Mouse (Mus musculus): ENCODE measurements around the gene C1ql1. TPM values are rescaled to one million over a fixed set of nuclear protein-coding genes. Genes with fewer than 3 reads are reported as not detected.

The C1ql1 gene
- polyA plus RNA-seq, 1 experiment from 2014 or later: 3.7 TPM

DNA sequence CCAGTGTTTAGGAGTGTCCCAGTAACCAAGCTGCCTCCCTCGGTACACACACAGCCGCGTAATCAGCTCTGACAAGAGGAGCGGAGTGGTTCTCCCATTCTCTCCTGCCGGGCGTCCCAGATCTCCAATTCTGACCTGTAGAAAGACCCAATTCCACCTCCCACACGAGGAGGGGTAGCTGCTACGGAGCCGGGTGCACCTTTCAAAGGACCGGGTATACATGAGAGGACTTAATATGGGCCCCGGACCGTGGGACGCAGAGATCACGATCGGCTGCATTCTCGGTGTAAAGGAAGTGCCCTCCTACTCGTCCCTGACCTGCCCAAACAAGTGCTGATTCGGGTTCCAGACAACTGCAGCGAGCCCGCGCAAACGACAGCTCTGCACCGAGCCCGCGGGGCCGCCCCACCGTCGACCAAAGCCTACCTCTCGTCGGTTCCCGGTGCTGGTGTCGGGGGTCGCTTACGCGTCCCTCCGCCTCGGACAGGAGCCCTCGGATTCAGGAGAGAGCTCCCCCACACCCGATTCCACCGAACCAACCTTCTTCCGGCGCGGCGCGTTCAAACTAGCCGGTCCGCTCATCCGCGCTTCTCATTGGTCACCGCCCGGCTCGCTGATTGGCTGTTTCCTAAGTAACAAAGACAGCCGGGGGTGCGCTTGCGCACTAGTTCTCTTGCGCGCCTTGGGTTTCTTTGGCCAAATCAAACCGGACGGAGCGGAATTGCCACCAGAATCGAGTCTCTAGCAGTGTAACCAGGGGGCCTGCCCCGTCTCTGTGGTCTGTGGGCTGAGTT lies 21.7 kb downstream of the C1ql1 start, which contains the start of gene Kif18b:
Kif18b (minus strand) TSS at position 568 of the 794 bp plus-strand sequence.
- H3K27ac ChIP-seq: peak within 1 kb of the TSS; percentile 96
- H3K4me1 ChIP-seq: peaks cover 33% of the 10 kb centered on the region
- no peaks in the 10 kb centered on the region for H3K9me3 ChIP-seq
- peak within 1 kb of the TSS; percentile 71 for H3K9ac ChIP-seq
- ATAC-seq (ENCODE audit: low FRiP score): peak; percentile 93
- peak within 1 kb of the TSS; percentile 65 for H3K4me2 ChIP-seq
- 0 out of 2 replicates have a peak, but pooled peaks cover 3% of the 10 kb centered on the region for H3K27me3 ChIP-seq
- peak within 1 kb of the TSS; percentile 77 for H3K4me3 ChIP-seq (replicated peaks)
- peaks cover 6% of the 10 kb centered on the region; the same call in 1 of the 2 replicates for H3K36me3 ChIP-seq (replicated peaks)
- under 1% methylated on average over 62 of the region's 62 CpGs for WGBS

DNA sequence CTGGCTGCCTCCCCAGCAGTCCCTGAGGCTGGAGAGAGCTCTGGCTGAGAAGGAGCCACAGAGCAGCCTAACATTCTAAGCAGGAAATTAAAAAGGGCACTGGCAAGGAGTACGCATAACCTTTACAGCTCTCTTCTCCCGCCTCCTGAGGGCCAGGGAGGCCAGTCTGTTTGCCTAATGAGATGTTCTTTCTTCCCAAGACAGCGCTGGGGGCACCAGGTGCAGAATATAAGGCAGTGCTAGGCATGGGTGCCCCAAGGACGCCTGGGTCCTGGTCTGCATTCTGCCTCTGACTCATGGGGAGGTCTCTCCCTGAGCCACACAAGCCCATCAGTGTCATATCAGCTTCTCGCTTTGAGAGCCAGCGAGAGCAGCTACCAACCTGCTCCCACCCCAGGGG lies 25.0 kb downstream of the C1ql1 start:
- Histone ChIP-seq H3K27ac (no peak overlapping the region; the same call in 1 of the 2 replicates), H3K27me3 (no peaks in the 10 kb centered on the region), H3K9me3 (no peaks in the 10 kb centered on the region), H3K36me3 (replicated peaks) (peaks cover 6% of the 10 kb centered on the region; the same call in 1 of the 2 replicates), H3K4me3 (replicated peaks) (no peak overlapping the region), H3K4me1 (peaks cover 33% of the 10 kb centered on the region), H3K4me2 (no peak overlapping the region), H3K9ac (peak overlapping the region; percentile 14; the same call in 1 of the 2 replicates)
- ATAC-seq (ENCODE audit: low FRiP score): no peak
- WGBS: 74% methylated on average over 6 of the region's 6 CpGs

DNA sequence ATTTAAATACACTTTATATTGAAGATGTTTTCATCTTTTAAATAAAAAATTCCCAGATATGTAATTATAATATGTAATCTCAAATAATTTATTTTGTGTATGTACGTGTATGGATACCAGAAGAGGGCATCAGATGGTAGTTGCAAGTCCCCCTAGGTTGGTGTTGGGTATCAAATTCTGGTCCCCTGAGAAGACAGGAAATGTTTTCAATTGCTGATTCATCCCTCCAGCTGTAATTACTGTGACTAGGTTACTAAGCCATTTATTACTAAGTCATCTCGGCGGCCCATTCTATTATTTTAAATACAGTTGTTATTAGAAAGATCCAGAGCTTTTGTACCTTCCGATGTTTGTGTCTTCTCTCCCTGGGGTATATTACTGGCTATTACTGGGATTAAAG lies 28.4 kb downstream of the C1ql1 start:
- H3K4me2 ChIP-seq: no peak overlapping the region
- H3K9ac ChIP-seq: no peak overlapping the region
- H3K4me1 ChIP-seq: peaks cover 18% of the 10 kb centered on the region
- H3K36me3 ChIP-seq (replicated peaks): peaks cover 39% of the 10 kb centered on the region
- no peaks in the 10 kb centered on the region for H3K9me3 ChIP-seq
- no peak for ATAC-seq (ENCODE audit: low FRiP score)
- H3K4me3 ChIP-seq (replicated peaks): no peak overlapping the region
- H3K27ac ChIP-seq: no peak overlapping the region
- 98% methylated on average over 4 of the region's 4 CpGs for WGBS
- no peaks in the 10 kb centered on the region for H3K27me3 ChIP-seq

DNA sequence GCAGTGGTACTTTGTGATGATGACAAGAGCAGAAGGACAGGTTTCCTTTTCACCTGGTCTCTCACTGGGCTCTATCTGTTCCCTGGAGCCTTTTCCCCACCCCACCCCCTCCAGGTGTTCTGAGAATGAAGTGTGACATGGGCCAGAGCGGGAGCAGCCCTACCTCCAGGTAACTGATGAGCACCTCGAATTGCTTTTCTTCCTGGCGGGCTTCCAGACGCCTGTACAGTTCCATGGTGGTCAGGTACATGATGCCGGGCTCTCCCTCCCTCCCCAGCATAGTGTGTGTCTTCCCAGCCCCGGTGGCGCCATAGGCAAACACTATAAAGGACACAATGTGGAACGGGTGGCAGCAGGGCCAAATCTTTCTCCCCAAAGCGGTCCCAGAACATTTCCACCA lies 31.1 kb downstream of the C1ql1 start:
- Histone ChIP-seq H3K9me3 (no peaks in the 10 kb centered on the region), H3K36me3 (replicated peaks) (peaks cover 57% of the 10 kb centered on the region), H3K27me3 (no peaks in the 10 kb centered on the region), H3K9ac (no peak overlapping the region), H3K27ac (no peak overlapping the region), H3K4me1 (no peaks in the 10 kb centered on the region), H3K4me2 (no peak overlapping the region), H3K4me3 (replicated peaks) (no peak overlapping the region)
- WGBS: 92% methylated on average over 9 of the region's 9 CpGs
- ATAC-seq (ENCODE audit: low FRiP score): no peak

GRCm38 (mm10) chr11:102911376-102911775 lies 35.1 kb downstream of the C1ql1 start:
- Histone ChIP-seq H3K9ac (no peak overlapping the region), H3K27ac (no peak overlapping the region), H3K4me3 (replicated peaks) (no peak overlapping the region), H3K4me2 (no peak overlapping the region), H3K9me3 (no peaks in the 10 kb centered on the region), H3K4me1 (no peaks in the 10 kb centered on the region), H3K27me3 (no peaks in the 10 kb centered on the region), H3K36me3 (replicated peaks) (peaks cover 97% of the 10 kb centered on the region)
- WGBS: 77% methylated on average over 7 of the region's 7 CpGs
- no peak for ATAC-seq (ENCODE audit: low FRiP score)

GRCm38 (mm10) chr11:102903654-102904053 lies 42.8 kb downstream of the C1ql1 start:
- H3K4me1 ChIP-seq: no peaks in the 10 kb centered on the region
- H3K27me3 ChIP-seq: no peaks in the 10 kb centered on the region
- no peaks in the 10 kb centered on the region for H3K9me3 ChIP-seq
- 84% methylated on average over 7 of the region's 7 CpGs for WGBS
- no peak overlapping the region for H3K4me3 ChIP-seq (replicated peaks)
- peaks cover 39% of the 10 kb centered on the region for H3K36me3 ChIP-seq (replicated peaks)
- H3K9ac ChIP-seq: no peak overlapping the region
- H3K4me2 ChIP-seq: no peak overlapping the region
- H3K27ac ChIP-seq: no peak overlapping the region
- ATAC-seq (ENCODE audit: low FRiP score): no peak

DNA sequence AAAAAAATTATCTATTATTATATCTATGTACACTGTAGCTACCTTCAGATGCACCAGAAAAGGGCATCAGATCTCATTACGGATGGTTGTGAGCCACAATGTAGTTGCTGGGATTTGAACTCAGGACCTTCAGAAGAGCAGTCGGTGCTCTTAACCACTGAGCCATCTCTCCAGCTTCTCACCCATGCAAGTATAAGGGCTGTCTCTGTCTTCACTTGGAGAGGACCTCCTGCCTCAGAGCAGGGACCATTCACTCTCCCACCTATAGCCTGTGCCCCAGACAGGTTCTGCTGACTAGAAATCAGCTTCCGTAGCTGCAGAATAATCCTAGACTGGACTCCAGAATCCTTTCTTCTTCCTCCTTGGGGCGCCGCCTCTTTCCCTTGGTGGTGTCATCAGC lies 44.4 kb downstream of the C1ql1 start:
- Histone ChIP-seq H3K4me2 (no peak overlapping the region), H3K9ac (no peak overlapping the region), H3K9me3 (no peaks in the 10 kb centered on the region), H3K4me3 (replicated peaks) (no peak overlapping the region), H3K27me3 (peaks cover 5% of the 10 kb centered on the region; the same call in 1 of the 2 replicates), H3K4me1 (no peaks in the 10 kb centered on the region), H3K36me3 (replicated peaks) (peaks cover 24% of the 10 kb centered on the region), H3K27ac (no peak overlapping the region)
- WGBS: 78% methylated on average over 5 of the region's 5 CpGs
- ATAC-seq (ENCODE audit: low FRiP score): no peak

DNA sequence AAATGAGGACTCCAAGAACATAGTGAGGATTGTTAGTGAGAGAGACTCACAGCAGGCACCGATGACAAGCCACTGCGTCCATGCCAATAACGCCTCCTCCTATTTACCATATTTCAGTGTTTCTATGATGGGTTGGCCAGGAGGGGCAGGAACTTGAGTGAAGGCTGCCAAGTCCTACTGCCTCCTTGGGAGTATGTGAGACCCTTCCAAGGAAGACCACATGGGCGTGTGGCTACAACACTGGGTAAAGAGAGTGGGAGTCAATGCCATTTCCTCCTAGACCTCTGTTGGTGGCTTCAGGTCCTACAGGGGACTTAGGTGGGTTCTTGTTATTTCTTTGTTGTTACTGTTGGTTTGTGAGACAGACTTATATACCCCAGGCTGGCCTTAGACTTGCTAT lies 45.3 kb downstream of the C1ql1 start:
- H3K4me2 ChIP-seq: no peak overlapping the region
- no peak for ATAC-seq (ENCODE audit: low FRiP score)
- 74% methylated on average over 4 of the region's 4 CpGs for WGBS

DNA sequence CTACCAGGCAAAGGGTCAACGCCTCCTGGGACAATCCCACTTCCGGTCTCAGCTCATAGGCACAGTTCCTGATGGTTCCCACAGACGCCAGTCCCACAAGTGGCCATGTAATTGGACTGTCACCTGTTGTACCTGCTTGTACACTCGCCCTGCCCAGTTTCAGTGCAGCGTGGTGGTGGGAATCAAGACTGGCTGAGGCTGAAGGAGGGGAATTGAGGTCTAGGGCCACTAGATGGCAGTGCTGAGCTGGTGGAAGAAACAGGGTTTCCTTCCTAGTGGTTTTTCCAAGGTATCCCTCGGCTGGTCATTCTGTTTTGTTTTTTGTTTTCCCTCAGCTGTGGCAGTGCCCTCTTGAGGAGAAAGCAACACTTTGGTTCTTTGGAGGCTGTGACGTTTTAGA lies 45.7 kb downstream of the C1ql1 start, which contains the start of gene Gfap:
Gfap (minus strand) TSS at position 150 of the 400 bp plus-strand sequence.
- Histone ChIP-seq H3K4me2 (no peak within 1 kb of the TSS), H3K36me3 (replicated peaks) (peaks cover 10% of the 10 kb centered on the region), H3K27ac (no peak within 1 kb of the TSS), H3K4me3 (replicated peaks) (no peak within 1 kb of the TSS), H3K9ac (no peak within 1 kb of the TSS), H3K9me3 (no peaks in the 10 kb centered on the region), H3K4me1 (no peaks in the 10 kb centered on the region), H3K27me3 (peaks cover 14% of the 10 kb centered on the region)
- 15% methylated on average over 7 of the region's 7 CpGs for WGBS
- ATAC-seq (ENCODE audit: low FRiP score): peak; percentile 71; the same call in 1 of the 2 replicates

More for the DNA sequence above, 45.3 kb downstream of the C1ql1 start:
- Histone ChIP-seq H3K9me3 (no peaks in the 10 kb centered on the region), H3K9ac (no peak overlapping the region), H3K4me3 (replicated peaks) (no peak overlapping the region), H3K27me3 (peaks cover 10% of the 10 kb centered on the region), H3K27ac (no peak overlapping the region), H3K4me1 (no peaks in the 10 kb centered on the region), H3K36me3 (replicated peaks) (peaks cover 15% of the 10 kb centered on the region)

DNA sequence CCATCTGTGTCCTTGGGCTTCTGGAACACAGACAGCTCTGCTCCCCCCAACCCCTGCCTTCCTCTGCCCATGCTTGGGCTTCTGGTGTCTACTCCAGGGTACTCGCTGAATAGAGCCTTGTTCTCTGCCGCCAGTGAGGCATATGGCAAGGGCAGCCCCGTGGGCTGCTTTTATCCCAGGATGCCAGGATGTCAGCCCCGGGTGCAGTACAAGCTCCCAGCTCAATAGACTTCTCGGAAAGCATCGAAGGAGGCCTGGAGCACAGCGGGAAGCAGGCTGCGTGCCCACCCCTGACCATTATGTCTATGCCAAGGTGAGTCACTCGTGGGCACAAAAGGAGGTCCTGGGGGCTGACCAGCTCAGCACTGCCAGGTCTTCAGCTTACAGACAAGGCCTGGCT lies 48.1 kb downstream of the C1ql1 start:
- 76% methylated on average over 9 of the region's 9 CpGs for WGBS
- Histone ChIP-seq H3K4me3 (replicated peaks) (no peak overlapping the region), H3K36me3 (replicated peaks) (no peaks in the 10 kb centered on the region), H3K27me3 (peaks cover 38% of the 10 kb centered on the region), H3K9ac (no peak overlapping the region), H3K4me2 (no peak overlapping the region), H3K4me1 (peaks cover 2% of the 10 kb centered on the region), H3K9me3 (no peaks in the 10 kb centered on the region), H3K27ac (no peak overlapping the region)
- no peak for ATAC-seq (ENCODE audit: low FRiP score)

DNA sequence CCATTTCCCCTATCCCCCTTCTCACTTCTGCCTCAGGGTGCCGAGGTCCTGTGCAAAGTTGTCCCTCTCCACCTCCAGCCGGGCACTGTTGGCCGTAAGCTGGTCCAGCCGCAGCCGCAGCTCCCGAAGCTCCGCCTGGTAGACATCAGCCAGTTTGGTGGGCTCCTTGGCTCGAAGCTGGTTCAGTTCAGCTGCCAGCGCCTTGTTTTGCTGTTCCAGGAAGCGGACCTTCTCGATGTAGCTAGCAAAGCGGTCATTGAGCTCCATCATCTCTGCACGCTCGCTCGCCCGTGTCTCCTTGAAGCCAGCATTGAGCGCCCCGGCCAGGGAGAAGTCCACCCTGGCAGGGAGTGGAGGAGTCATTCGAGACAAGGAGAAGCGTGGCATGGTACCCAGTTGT lies 49.8 kb downstream of the C1ql1 start:
- Histone ChIP-seq H3K9me3 (no peaks in the 10 kb centered on the region), H3K36me3 (replicated peaks) (no peaks in the 10 kb centered on the region), H3K27ac (no peak overlapping the region), H3K4me2 (no peak overlapping the region), H3K4me3 (replicated peaks) (no peak overlapping the region), H3K4me1 (peaks cover 8% of the 10 kb centered on the region), H3K27me3 (peaks cover 52% of the 10 kb centered on the region), H3K9ac (no peak overlapping the region)
- no peak for ATAC-seq (ENCODE audit: low FRiP score)
- 79% methylated on average over 20 of the region's 20 CpGs for WGBS

DNA sequence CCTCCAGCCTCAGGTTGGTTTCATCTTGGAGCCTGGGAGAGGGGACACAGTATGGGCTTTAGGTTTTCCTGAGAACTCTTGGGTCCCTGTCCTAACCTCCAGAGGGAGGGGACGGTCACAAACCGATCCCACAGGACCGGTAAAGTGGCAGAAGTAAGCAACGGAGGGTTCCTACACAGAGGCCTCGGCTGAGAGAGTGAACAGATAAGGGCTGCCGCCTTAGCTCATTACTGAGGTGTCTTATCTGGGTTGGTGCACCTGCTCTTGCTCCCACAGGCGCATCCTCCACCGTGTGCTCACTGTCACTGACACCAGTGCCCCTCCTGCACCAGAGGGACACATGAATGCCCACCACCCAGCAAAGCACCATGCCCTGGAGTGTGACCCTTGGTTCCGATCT lies 50.7 kb downstream of the C1ql1 start:
- ATAC-seq (ENCODE audit: low FRiP score): no peak
- H3K4me1 ChIP-seq: peaks cover 8% of the 10 kb centered on the region
- no peaks in the 10 kb centered on the region for H3K36me3 ChIP-seq (replicated peaks)
- H3K9me3 ChIP-seq: no peaks in the 10 kb centered on the region
- H3K9ac ChIP-seq: no peak overlapping the region
- peaks cover 56% of the 10 kb centered on the region for H3K27me3 ChIP-seq
- H3K27ac ChIP-seq: no peak overlapping the region
- no peak overlapping the region for H3K4me3 ChIP-seq (replicated peaks)
- 80% methylated on average over 9 of the region's 9 CpGs for WGBS
- no peak overlapping the region for H3K4me2 ChIP-seq

DNA sequence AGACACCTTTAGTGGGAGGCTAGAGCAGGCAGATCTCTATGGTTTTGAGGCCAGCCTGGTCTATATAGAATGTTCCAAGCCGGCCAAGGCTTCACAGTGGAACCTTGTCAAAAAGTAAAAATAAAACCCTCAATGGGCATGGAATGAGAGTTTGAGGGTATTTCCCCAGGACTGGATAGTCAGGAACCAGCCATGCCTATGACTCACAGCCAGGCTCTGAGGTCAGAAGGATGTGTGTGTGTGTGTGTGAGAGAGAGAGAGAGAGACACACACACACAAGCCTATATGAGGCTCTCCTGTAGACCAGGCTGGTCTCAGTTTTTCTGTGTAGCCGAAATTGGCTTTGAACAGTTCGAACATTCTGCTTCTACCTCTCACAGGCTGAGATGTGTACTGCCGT lies 51.8 kb downstream of the C1ql1 start:
- no peak overlapping the region for H3K27ac ChIP-seq
- H3K4me3 ChIP-seq (replicated peaks): no peak overlapping the region
- 89% methylated on average over 4 of the region's 4 CpGs for WGBS
- H3K36me3 ChIP-seq (replicated peaks): no peaks in the 10 kb centered on the region
- ATAC-seq (ENCODE audit: low FRiP score): no peak
- no peak overlapping the region for H3K9ac ChIP-seq
- H3K9me3 ChIP-seq: no peaks in the 10 kb centered on the region
- H3K4me2 ChIP-seq: no peak overlapping the region
- peaks cover 8% of the 10 kb centered on the region for H3K4me1 ChIP-seq
- peaks cover 61% of the 10 kb centered on the region for H3K27me3 ChIP-seq

Measured in forebrain, embryonic 12.5 days (tissue).